Mouse (Mus musculus) frontal cortex, adult (tissue): ENCODE measurements around the gene Hist1h2ab.

Source experiments
- ATAC-seq: cut with Nextera tagmentation; 2 replicates; pipeline ENCODE4 v1.9.2; 2017; ENCODE audit warnings: mild to moderate bottlenecking, moderate library complexity, mixed read lengths; ENCODE audit not compliant: low TSS enrichment

The Hist1h2ab gene

DNA sequence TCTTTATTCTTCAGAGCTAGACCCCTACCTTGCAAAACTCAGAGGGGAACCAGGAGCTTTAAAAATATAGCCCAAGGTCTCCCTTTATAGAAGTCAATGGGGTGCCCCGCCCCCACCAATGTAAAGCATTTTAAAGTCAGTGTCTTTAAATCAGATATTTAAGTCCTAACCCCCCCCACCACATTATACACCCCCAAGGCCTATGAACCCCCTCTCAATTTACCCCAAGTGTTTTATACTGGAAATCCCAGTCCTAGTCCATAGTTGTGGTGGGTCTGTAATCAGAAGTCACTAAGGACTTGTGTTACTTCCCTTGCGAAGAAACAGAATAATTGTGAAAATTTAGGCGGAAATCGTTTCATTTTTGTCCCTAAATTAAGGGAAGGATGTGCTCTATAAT lies 12.9 kb upstream of the Hist1h2ab start:
- no peak for ATAC-seq

DNA sequence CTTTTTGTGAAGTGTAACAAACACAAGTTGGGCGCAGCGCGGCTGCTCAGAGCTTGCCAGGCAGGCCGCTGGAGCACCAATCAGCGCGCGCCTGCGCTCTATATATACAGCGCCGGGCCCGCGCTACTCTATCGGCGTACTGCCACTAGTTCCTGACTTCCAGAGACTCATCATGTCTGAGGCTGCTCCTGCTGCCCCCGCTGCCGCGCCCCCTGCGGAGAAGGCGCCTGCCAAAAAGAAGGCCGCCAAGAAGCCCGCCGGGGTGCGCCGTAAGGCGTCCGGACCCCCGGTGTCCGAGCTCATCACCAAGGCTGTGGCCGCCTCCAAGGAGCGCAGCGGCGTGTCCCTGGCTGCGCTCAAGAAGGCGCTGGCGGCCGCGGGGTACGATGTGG lies 12.3 kb upstream of the Hist1h2ab start, which contains the start of gene Hist1h1c:
Hist1h1c (plus strand) TSS at position 132 of the 392 bp plus-strand sequence.
- ATAC-seq = peak; percentile 88

DNA sequence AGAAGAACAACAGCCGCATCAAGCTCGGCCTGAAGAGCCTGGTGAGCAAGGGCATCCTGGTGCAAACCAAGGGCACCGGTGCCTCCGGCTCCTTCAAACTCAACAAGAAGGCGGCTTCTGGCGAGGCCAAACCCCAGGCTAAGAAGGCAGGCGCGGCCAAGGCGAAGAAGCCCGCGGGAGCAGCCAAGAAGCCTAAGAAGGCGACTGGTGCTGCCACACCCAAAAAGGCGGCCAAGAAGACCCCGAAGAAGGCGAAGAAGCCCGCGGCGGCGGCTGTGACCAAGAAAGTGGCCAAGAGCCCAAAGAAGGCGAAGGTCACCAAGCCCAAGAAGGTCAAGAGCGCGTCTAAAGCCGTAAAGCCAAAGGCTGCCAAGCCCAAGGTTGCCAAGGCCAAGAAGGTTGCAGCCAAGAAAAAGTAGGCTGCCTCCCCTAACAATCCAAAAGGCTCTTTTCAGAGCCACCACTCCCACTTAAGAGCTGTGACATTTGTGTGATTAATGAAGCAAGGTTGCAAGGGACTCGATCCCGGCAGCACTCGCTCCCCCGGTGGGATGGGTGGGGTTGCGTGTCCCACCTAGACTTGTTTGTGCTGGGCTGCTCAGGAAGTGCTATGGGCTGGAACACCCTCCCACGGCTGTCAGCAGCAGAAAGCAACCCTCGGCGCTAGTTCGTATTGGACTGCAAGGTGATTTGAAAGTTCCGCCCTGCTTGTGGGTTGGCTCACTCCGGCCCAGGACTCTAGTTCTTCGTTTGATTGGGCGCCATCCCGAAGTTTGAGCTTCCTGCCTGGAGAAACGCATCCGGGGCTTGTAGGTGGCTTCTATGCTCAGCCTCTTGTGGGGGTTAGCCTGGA lies 11.6 kb upstream of the Hist1h2ab start:
- ATAC-seq = peak; percentile 92

DNA sequence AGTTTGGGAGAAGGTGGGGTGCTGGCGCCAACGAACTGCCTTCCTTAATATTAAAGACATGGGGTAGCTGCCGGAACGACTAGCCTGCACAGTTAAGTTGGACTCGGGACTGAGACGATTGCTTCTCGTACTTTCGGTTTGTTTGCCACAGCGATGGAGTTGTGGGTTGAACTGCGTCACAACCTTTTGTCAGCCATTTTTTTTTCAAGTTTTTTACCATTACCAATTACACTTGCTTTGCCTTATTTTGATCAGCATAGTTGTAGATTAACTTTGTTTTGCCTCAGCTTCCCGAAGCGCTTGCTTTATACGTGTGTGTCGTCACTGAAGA lies 11.0 kb upstream of the Hist1h2ab start:
- peak; percentile 24 for ATAC-seq

DNA sequence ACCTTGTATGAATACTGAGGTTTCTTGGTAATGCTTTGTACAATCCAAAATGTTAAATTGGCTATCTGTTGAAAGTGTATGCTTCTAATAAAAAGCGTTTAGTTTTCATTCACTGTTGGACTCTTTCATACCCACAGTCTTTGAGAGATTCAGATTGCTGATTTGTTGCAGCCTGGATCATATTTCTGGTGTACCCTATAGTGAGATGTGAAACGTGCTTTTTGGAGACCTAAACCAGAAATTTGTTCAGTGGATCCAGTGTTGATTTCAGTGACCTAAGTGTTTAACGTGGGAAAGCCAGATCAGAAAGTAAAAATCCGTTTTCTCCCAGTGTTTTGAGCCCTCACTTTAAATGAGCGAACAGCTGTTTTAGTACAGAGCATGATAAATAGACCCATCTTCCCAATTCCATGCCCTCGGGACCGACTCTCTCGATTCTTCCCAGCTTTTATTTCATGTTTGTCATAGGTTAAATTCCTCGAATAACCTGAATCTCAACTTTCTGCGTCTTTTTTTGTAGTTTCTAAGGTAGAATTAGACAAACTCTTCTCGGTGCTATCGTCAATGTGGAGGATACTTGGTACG lies 10.6 kb upstream of the Hist1h2ab start:
- no peak for ATAC-seq

DNA sequence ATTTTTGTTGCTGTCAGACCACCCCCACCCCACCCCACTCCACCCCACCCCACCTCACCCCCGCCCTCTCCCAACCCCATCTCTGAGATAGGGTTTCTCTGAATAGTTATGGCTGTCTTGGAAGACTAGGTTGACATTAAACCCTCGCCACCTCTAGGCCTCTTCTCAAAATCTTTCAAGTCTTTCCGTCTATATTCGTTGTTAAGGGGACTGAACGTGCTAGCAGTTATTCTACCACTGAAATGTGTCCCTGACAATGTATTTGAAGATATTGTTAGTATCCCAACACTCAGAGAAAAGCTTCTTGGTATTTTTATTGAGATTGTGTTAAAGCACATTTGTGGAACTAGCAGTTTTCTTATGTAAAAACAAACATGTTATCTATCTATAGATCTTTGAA lies 10.0 kb upstream of the Hist1h2ab start:
- ATAC-seq = no peak

DNA sequence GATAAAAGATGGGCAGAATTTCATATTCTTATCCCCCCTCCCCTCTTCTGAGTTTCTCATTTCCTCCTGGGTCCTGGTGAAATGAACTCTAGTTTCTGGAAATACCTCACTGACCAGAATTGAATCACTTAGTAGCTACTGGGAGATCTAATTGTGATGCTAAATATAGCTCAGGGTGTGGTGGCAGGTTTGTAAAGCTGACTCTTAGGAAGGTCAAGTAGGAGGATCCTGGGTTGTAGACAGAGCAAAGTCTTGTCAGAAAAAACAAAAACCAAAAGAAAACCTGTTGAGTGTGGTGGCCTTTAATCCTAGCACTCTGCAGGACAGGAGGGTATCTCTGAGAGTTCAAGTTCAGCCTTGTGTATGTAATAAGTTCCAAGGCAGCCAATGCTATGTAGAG lies 8.9 kb upstream of the Hist1h2ab start:
- no peak for ATAC-seq

DNA sequence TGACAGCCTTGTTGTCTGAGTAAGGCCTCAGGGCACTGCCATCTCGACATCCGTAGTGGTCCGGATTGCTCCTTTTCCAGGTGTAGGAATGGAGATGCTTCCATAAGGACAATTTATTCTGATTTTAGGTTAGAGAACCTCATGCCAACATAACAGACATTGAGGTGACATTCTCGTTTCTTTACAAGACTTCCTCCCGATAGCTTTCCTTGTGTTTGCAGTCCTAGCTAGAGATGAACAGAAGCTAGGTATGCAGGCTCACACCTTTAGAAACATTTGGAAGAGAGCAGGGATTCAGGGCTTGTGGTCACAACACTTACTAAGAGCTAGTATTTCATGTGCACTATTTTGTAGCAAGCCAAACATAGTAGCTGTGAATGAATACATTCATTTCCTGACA lies 7.7 kb upstream of the Hist1h2ab start:
- ATAC-seq = no peak

DNA sequence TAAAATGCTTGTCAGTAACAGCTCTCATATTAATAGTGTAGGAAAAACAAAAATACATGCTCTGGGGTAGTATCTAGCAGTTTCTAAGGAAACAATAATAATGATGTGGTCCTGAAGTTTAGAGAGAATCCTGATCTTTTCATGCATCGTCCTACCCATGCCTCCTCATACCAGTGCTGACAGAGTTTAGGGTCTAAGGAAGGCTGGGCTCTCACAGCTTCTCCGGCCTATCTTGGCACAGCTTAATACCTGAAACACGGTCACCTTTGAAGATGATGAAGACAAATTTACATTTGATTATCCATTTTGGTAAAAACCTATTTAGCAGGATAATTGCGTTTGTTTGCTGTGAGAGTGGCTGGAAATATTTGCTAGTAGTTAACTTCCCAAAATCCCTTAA lies 7.0 kb upstream of the Hist1h2ab start:
- no peak for ATAC-seq

DNA sequence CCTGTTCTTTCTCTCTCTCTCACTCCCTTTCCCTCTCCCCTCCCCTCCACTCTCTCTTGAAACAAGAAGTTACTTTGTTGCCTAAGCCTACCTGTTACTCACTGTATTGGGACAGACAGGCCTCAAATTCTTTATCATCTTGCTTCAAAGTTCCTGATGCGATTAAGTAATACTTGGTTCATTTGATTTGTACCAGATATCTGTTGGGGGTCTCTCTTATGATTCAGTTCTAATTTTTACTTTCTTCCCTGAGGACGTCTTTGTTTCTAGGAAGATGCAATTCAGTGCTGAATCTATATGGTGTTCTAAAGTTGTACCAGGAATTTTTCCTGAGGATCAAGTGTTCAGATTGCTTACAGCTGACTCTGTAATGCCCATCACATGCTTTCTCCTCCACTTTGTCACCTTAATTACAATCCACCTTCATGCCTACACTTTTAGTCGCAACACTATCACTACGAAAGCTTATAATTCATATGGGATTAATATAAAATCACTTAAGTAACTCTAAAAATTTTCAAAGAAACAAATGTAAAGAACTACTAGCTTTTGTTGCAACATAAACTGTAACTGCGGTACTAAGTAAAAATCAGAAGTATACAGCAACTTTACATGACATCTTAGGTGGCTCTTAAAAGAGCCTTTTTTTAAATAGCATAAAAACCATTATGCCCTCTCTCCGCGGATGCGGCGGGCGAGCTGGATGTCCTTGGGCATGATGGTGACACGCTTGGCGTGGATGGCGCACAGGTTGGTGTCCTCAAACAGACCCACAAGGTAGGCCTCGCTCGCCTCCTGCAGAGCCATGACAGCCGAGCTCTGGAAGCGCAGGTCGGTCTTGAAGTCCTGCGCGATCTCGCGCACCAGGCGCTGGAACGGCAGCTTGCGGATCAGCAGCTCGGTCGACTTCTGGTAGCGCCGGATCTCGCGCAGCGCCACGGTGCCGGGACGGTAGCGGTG lies 6.2 kb upstream of the Hist1h2ab start:
- ATAC-seq = no peak

DNA sequence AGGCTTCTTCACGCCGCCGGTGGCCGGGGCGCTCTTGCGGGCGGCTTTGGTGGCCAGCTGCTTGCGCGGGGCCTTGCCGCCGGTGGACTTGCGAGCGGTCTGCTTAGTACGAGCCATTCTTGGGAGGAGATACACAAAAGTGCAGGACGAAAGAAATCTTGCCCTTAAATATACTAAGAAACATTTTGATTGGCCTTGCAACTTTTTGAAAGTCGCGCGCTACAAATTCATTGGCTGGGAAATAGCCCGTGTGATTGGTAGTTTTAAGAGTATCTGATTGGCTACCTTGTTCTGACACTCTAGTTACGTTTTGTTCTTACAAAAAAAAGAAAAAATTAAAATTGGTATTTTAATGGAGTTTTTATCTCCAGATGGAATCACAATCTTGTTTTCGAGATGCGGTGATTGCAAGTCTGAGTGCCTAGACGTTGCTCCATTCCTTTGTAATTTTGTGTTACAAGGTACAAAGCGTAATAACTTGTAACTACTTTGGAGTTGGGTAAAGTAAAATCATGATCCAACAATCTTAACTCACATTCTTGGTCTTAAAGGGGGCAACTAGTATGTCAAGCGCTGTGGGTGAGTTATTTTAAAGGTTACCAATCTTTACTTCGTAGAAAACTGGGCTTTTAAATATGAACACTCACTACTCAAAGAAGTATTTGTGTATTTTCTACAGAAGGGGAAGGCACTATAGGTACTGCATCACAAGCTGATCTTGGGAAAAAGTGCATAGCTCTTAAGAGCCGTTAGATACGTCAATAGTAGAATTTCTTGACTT lies 5.4 kb upstream of the Hist1h2ab start, which contains the start of gene Hist1h3c:
Hist1h3c (minus strand) TSS at position 222 of the 781 bp plus-strand sequence.
- peak; percentile 71 for ATAC-seq

DNA sequence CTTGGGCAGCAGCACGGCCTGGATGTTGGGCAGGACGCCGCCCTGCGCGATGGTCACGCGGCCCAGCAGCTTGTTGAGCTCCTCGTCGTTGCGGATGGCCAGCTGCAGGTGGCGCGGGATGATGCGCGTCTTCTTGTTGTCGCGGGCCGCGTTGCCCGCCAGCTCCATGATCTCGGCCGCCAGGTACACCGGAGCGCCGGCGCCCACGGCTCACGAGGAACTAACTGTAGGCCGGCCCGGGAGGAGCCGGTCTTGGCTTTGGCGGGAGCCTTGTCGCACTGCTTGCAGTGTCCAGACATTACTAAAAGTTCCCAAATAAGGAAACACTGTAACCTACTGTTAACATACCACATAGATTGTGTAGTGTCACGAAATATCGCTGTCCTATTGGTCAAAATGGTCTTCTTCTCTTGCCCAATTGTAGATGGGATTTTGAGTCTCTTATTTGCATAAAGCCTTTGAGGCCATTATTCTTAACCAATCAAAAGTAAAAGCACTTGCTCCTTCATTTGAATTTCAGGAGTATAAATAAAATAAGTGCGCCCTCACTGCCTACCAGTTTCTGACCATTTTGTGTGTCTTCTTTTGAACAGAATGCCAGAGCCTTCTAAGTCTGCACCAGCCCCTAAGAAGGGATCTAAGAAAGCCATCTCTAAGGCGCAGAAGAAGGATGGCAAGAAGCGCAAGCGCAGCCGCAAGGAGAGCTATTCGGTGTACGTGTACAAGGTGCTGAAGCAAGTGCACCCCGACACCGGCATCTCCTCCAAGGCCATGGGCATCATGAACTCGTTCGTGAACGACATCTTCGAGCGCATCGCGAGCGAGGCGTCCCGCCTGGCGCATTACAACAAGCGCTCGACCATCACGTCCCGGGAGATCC lies 4.5 kb upstream of the Hist1h2ab start, which contains the start of gene Hist1h2bb:
Hist1h2bb (plus strand) TSS at position 534 of the 880 bp plus-strand sequence.
- peak; percentile 97 for ATAC-seq

DNA sequence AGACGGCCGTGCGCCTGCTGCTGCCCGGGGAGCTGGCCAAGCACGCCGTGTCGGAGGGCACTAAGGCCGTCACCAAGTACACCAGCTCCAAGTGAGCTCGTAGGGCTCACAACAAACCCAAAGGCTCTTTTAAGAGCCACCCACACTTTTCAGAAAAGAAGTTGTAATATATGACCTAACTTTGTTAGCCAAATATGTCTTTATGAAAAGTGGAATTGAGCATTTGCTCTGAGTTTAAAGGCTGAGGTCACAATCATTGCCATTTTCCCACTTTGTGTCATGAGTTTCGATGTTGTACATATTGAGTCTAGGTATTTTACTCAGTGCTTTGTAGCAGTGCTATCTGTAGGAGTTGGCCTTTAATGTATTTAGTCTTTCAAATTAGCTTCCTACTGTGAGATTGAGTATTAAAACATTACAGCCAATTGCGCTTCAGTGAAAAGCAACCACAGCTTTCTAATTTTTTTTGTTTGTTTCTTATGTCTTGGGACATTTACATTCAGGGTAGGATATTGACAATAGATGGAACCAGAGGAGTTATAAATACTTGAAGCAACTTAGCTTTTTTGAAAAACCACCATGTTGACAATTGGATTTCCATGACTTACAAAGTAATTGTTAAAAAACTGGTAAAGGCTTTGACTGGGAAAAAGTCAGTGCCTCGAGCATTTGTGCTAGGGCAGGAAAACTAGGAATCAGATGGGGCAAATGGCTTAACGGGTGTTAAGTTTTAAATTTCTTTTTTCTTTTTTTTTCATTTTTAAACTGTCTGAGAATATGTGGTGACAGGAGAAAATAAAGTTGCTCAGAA lies 3.6 kb upstream of the Hist1h2ab start:
- no peak for ATAC-seq

DNA sequence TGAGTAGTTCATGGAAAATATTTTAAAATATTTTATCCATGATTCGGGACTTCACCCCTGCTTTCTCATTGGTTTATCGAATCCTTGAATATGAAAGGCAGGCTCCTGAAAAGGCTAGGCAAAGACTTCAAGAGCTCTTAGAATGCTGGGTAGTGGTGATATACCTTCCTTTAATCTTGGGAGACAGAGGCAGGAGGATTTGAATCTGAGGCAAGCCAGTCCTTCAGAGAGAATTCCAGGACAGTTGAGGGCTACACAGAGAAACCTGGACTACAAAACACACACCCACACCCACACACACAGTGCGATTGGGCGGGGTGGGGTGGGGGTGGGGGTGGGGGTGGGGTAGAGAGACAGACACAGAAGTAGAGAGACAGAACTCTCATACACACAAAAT lies 3.0 kb upstream of the Hist1h2ab start:
- ATAC-seq = no peak

DNA sequence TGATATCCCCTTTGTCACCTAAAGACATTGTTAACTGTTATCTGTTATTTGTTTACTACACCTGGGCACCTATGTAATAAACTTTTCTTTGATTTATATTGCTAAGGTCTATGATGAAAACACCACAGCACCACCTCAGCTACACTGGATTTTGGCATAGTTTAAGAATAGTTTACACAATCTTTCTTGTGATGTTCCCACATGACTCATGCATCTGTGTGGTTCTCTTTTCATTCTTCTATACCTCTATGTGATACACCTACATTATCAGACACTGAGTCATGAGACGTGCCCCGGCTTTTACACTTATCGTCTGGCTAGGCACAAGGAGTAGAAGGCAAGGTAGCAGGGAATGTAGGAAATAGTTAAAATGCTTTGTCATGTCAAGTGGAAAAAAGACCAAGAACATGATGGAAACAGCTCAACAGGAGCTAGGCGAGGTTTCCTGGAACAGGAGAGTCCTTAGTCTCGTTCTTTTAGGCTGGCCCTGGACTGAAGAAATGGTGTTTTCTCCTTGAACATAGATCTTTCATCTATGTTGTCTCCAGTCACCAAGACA lies 1.3 kb upstream of the Hist1h2ab start:
- no peak for ATAC-seq

DNA sequence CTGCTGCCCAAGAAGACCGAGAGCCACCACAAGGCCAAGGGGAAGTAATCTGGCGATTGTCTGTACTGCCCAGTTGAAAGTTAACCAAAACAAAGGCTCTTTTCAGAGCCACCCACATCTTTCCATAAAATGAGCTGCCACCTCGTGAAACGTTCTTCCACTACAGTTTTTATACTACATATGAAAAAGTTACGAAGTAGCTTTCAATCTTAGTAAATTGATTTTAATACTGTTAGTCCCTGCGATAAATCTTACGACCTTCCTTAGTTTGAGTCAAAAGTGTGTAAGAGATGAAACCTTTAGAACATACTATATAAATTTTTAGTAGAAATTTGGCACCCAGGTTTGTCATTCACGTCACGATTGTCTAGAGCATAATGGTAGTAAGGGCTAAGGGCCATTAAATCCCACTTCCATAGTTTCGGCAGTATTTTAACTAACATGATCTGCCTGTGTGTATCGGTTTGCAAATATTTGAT lies 591 bp downstream of the Hist1h2ab start:
- no peak for ATAC-seq

DNA sequence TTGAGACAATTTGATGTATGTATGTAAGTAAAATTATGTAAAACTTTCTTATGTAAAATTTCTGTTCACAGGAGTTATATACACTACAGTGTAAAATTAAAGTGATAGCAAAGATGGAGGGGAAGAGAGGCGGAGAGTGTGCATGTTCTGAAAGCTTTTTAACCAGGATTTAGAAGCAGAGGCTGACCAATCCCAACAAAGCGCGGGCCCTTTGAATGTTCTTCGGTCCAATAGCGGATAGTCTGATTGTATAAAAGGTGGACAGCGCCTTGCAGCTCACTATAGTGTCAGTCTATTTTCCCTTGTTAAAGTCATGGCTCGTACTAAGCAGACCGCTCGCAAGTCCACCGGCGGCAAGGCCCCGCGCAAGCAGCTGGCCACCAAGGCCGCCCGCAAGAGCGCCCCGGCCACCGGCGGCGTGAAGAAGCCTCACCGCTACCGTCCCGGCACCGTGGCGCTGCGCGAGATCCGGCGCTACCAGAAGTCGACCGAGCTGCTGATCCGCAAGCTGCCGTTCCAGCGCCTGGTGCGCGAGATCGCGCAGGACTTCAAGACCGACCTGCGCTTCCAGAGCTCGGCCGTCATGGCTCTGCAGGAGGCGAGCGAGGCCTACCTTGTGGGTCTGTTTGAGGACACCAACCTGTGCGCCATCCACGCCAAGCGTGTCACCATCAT lies 1.3 kb downstream of the Hist1h2ab start, which contains the start of gene Hist1h3b:
Hist1h3b (plus strand) TSS at position 201 of the 675 bp plus-strand sequence.
- peak; percentile 86 for ATAC-seq

DNA sequence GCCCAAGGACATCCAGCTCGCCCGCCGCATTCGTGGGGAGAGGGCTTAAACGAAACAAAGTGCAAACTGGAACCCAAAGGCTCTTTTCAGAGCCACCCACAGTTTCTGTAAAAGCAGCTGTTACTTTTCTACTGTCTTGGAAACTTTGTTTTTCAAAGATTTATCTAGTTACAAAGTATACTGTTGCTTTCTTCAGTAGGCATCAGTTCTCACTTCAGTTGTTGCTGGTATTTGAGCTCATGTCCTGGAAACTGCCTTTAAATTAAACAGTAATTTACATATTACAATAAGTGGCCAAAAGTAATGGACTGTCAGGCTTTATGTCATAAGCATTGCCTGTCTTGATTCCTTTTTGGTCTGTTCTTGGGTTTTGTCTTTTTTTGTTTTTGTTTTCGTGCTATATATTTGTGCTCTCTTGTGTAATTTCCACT lies 1.8 kb downstream of the Hist1h2ab start:
- no peak for ATAC-seq
